Mouse (Mus musculus): ENCODE results near the gene Arpin. TPM values are rescaled to one million over a fixed set of nuclear protein-coding genes. Genes with fewer than 3 reads are reported as not detected.

The Arpin gene
- total RNA-seq, 2 experiments from 2014 or later: 11.7 to 14.2 TPM

GRCm38 (mm10) chr7:79894790-79895189, 40.4 kb downstream of the Arpin start:
- DNase-seq (ENCODE audit: extremely low spot score in 1 of 2, low spot score in 1 of 2): no peak

GRCm38 (mm10) chr7:79892576-79893428, 42.4 kb downstream of the Arpin start:
- DNase-seq (ENCODE audit: extremely low spot score in 1 of 2, low spot score in 1 of 2): no peak

GRCm38 (mm10) chr7:79890436-79891221, 44.5 kb downstream of the Arpin start:
- DNase-seq (ENCODE audit: extremely low spot score in 1 of 2, low spot score in 1 of 2): no peak

GRCm38 (mm10) chr7:79888603-79889002, 46.6 kb downstream of the Arpin start:
- DNase-seq (ENCODE audit: extremely low spot score in 1 of 2, low spot score in 1 of 2): no peak

GRCm38 (mm10) chr7:79883613-79884334, 51.4 kb downstream of the Arpin start:
- DNase-seq (ENCODE audit: extremely low spot score in 1 of 2, low spot score in 1 of 2): no peak

GRCm38 (mm10) chr7:79881901-79882300, 53.3 kb downstream of the Arpin start:
- DNase-seq (ENCODE audit: extremely low spot score in 1 of 2, low spot score in 1 of 2): no peak

GRCm38 (mm10) chr7:79880998-79881397, 54.2 kb downstream of the Arpin start:
- DNase-seq (ENCODE audit: extremely low spot score in 1 of 2, low spot score in 1 of 2): no peak

GRCm38 (mm10) chr7:79880033-79880432, 55.1 kb downstream of the Arpin start:
- no peak for DNase-seq (ENCODE audit: extremely low spot score in 1 of 2, low spot score in 1 of 2)

GRCm38 (mm10) chr7:79878455-79879025, 56.6 kb downstream of the Arpin start:
- DNase-seq (ENCODE audit: extremely low spot score in 1 of 2, low spot score in 1 of 2): no peak

Small RNAs within 50 kb of the gene (microRNA-seq; reads per million reads assigned to microRNA genes)
- 0 reads per million in 2 experiments for gene Gm24541

Other genes with a start within 250 kb of the Arpin start
- gene Kif7, start 219.6 kb downstream of the Arpin start, total RNA-seq (2021): 1 to 10 TPM; 1.9 to 2.4 TPM
- under 1 TPM; 0.28 to 0.49 TPM for gene Plin1, start 202.5 kb downstream of the Arpin start, total RNA-seq (2021)
- gene Pex11a, start 192.2 kb downstream of the Arpin start, total RNA-seq (2021): 10 to 100 TPM; 11.5 to 13.5 TPM
- gene Wdr93, start 192.2 kb downstream of the Arpin start, total RNA-seq (2021): under 1 TPM; 0.26 to 0.27 TPM
- gene Mesp1, start 141.6 kb downstream of the Arpin start, total RNA-seq (2021): under 1 TPM; 0.28 to 0.62 TPM
- 1 to 10 TPM; 1.3 to 1.7 TPM for gene Mesp2, start 124.6 kb downstream of the Arpin start, total RNA-seq (2021)
- 1 to 10 TPM; 2.9 to 4.3 TPM for gene Anpep, start 74.3 kb downstream of the Arpin start, total RNA-seq (2021)
- 10 to 100 TPM; 46.6 to 51.4 TPM for gene Ap3s2, start 14.7 kb downstream of the Arpin start, total RNA-seq (2021)
- 10 to 100 TPM; 20.9 to 22.9 TPM for gene Zfp710, start 89.5 kb upstream of the Arpin start, total RNA-seq (2021)
- 10 to 100 TPM; 62.2 to 67.0 TPM for gene Idh2, start 180.0 kb upstream of the Arpin start, total RNA-seq (2021)